Mouse (Mus musculus): ENCODE data around the gene Glis2.

DNA sequence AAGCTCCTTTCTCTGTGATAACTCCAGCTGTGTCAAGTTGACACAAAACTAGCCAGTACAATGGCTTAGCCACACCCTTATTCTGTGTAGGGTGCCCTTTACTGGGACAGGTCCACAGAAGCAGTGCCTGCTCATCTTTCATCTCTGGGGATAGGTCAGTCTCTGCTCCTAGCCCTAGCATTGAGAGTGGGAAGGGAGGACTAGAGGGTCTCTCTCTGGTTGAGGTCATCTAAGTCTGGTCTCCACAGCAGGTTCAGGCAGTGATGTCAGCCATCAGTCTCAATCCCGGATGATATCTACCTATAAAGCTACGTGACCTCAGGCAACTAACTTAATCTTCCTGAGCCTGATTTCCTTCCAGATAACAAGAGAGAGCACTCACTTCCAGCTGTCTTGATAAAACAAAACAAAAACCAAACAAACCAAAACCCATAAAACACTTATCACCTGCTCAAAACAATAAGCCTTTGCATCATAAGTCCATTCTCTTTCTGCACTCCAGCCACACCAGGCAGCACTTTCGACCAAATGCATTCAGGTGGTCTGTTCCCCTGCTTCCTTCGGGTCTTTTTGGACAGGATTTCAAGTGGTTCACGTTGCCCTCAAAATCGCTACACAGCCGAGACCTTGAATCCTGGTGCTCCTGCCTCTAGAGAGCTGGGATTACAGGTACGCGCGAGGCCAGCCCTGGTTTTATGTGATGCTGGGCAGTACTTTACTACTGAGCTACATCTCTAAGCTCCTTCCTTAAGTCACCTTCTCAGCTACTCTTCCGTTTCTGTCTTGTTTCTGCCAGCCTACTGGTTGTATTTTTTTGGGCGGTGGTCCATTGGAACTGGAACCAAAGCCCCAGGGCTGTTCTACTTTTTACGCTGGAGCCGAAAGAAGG, 8.6 kb upstream of the Glis2 start:
- TF ChIP-seq POLR2A (IDR thresholded peaks at IDR 0.05; ENCODE audit: insufficient read length, low read depth): no peak
- TF ChIP-seq USF1 (IDR thresholded peaks at IDR 0.05; ENCODE audit: low read depth): no peak
- no peak for TF ChIP-seq POLR2AphosphoS2 (IDR thresholded peaks at IDR 0.05; ENCODE audit: insufficient read length, low read depth)
- TF ChIP-seq MAX (IDR thresholded peaks at IDR 0.05; ENCODE audit: low read depth): no peak
- TF ChIP-seq E2F4 (IDR thresholded peaks at IDR 0.05; ENCODE audit: insufficient read depth): no peak

Data from myocyte (in vitro differentiated cells).